Mouse (Mus musculus): ENCODE results near the gene Cab39l. TPM values are rescaled to one million over a fixed set of nuclear protein-coding genes. Genes with fewer than 3 reads are reported as not detected.
"Not testable (repeated sequence)": the region's sequence is repeated elsewhere in the genome, so short reads cannot be mapped to it uniquely, and the experiment has no call there.

Gene Cab39l
- 29.8 and 31.9 TPM in 2 replicates for polyA plus RNA-seq (2015; fragmentation: Nextera tagmentation; extraction: Ambion mirVana)

- Histone ChIP-seq H3K36me3 (ENCODE audit: control insufficient read depth, insufficient read depth, low read length) (no peaks in the 10 kb centered on the region), H3K4me2 (ENCODE audit: low read length) (peak within 1 kb of the TSS; percentile 87), H3K4me1 (ENCODE audit: control insufficient read depth, insufficient read depth, low read depth, low read length) (peaks cover 6% of the 10 kb centered on the region), H3K9me3 (ENCODE audit: control insufficient read depth, low read length) (no peaks in the 10 kb centered on the region), H3K27ac (ENCODE audit: low read depth, low read length) (peak within 1 kb of the TSS; percentile 84), H3K27me3 (replicated peaks; ENCODE audit: control insufficient read depth, insufficient read depth, low read length) (no peaks in the 10 kb centered on the region), H3K9ac (ENCODE audit: low read depth, low read length) (peak within 1 kb of the TSS; percentile 87), H3K4me3 (ENCODE audit: low read length) (peak within 1 kb of the TSS; percentile 97)
- peak; percentile 100 for ATAC-seq
- under 1% methylated on average over 66 of the region's 66 CpGs for WGBS
Measured at GRCm38 (mm10) chr14:59440558-59441471, at the start of gene Cab39l, which contains the start of gene Setdb2. Cab39l (plus strand) TSS chr14:59440972. Setdb2 (minus strand) TSS chr14:59440884.

DNA sequence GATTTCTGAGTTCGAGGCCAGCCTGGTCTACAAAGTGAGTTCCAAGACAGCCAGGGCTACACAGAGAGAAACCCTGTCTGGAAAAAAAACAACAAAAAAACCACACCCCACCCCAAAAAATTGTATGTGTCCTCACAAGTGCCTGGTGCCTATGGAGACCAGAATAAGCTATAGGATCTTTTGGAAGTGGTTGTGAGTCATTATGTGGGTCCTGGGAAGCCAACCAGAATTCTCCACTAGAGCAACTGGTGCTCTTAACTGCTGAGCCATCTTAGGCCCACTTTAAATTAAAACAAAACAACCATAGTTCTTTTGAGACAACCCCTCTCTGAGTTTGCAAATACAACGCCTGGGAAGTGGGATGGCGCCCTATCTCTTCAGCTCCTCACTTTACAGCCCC is 45.5 kb upstream of the Cab39l start, which contains the start of gene Phf11c:
Phf11c (minus strand) TSS at position 101 of the 400 bp plus-strand sequence.
- no peak for ATAC-seq
- Histone ChIP-seq H3K4me3 (ENCODE audit: low read length) (no peak within 1 kb of the TSS), H3K9me3 (ENCODE audit: control insufficient read depth, low read length) (no peaks in the 10 kb centered on the region), H3K4me1 (ENCODE audit: control insufficient read depth, insufficient read depth, low read depth, low read length) (no peaks in the 10 kb centered on the region), H3K27ac (ENCODE audit: low read depth, low read length) (no peak within 1 kb of the TSS), H3K9ac (ENCODE audit: low read depth, low read length) (no peak within 1 kb of the TSS), H3K27me3 (replicated peaks; ENCODE audit: control insufficient read depth, insufficient read depth, low read length) (no peaks in the 10 kb centered on the region), H3K4me2 (ENCODE audit: low read length) (no peak within 1 kb of the TSS), H3K36me3 (ENCODE audit: control insufficient read depth, insufficient read depth, low read length) (no peaks in the 10 kb centered on the region)
- WGBS: 97% methylated on average over 3 of the region's 3 CpGs

DNA sequence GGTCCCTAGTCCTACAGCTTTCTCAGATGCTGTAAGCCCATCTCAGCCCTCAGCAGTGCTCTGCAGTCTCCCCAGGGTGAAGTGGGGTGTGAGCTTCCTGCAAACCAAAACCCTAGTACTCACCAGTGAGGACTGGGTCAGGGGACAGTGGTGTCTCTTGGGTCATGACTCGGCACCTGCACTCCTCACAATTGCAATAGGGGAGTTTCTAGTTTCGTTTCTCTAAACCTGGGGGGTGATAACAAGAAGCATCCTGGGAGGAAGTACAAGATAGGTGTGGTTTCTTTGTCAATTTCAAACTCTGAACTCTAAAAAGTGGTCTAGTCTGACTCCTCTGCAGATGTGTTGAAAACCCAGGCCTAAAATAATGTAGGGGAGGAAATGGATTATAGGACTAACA is 43.8 kb upstream of the Cab39l start:
- ATAC-seq: no peak
- Histone ChIP-seq H3K27me3 (replicated peaks; ENCODE audit: control insufficient read depth, insufficient read depth, low read length) (no peaks in the 10 kb centered on the region), H3K4me2 (ENCODE audit: low read length) (no peak overlapping the region), H3K9me3 (ENCODE audit: control insufficient read depth, low read length) (no peaks in the 10 kb centered on the region), H3K27ac (ENCODE audit: low read depth, low read length) (no peak overlapping the region), H3K36me3 (ENCODE audit: control insufficient read depth, insufficient read depth, low read length) (no peaks in the 10 kb centered on the region), H3K4me1 (ENCODE audit: control insufficient read depth, insufficient read depth, low read depth, low read length) (no peaks in the 10 kb centered on the region), H3K4me3 (ENCODE audit: low read length) (no peak overlapping the region), H3K9ac (ENCODE audit: low read depth, low read length) (no peak overlapping the region)
- 78% methylated on average over 2 of the region's 2 CpGs for WGBS

GRCm38 (mm10) chr14:59414979-59415378 is 25.8 kb upstream of the Cab39l start:
- H3K36me3 ChIP-seq (ENCODE audit: control insufficient read depth, insufficient read depth, low read length); H3K9ac ChIP-seq (ENCODE audit: low read depth, low read length); H3K27me3 ChIP-seq (replicated peaks; ENCODE audit: control insufficient read depth, insufficient read depth, low read length); H3K4me3 ChIP-seq (ENCODE audit: low read length); H3K27ac ChIP-seq (ENCODE audit: low read depth, low read length); H3K4me2 ChIP-seq (ENCODE audit: low read length); H3K4me1 ChIP-seq (ENCODE audit: control insufficient read depth, insufficient read depth, low read depth, low read length); H3K9me3 ChIP-seq (ENCODE audit: control insufficient read depth, low read length); ATAC-seq: not testable (repeated sequence)
- WGBS: 98% methylated on average over 2 of the region's 2 CpGs

DNA sequence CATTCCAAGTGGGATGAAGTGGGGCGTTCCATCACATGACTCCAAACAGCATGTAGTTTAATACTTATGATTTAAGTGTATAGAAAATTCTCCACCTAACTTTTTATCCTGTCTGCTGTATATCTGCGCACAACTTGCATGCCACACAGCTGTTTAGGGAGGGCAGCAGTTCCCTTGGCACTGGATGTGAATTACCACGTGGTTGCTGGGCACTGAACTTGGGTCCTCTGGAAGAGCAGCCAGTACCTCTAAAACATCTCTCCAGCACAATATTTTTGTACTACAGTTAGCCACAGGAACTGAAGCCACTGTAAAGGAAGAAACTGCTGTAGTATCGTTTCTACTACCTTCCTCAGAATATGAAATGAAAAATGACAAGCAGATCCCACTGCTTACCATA is 22.6 kb upstream of the Cab39l start:
- Histone ChIP-seq H3K9ac (ENCODE audit: low read depth, low read length) (no peak overlapping the region), H3K27me3 (replicated peaks; ENCODE audit: control insufficient read depth, insufficient read depth, low read length) (no peaks in the 10 kb centered on the region), H3K4me1 (ENCODE audit: control insufficient read depth, insufficient read depth, low read depth, low read length) (no peaks in the 10 kb centered on the region), H3K9me3 (ENCODE audit: control insufficient read depth, low read length) (no peaks in the 10 kb centered on the region), H3K4me2 (ENCODE audit: low read length) (no peak overlapping the region), H3K36me3 (ENCODE audit: control insufficient read depth, insufficient read depth, low read length) (no peaks in the 10 kb centered on the region), H3K4me3 (ENCODE audit: low read length) (no peak overlapping the region), H3K27ac (ENCODE audit: low read depth, low read length) (no peak overlapping the region)
- ATAC-seq: no peak
- 93% methylated on average over 4 of the region's 4 CpGs for WGBS

- ATAC-seq: no peak
Measured at GRCm38 (mm10) chr14:59422912-59423663, 17.7 kb upstream of the Cab39l start.

DNA sequence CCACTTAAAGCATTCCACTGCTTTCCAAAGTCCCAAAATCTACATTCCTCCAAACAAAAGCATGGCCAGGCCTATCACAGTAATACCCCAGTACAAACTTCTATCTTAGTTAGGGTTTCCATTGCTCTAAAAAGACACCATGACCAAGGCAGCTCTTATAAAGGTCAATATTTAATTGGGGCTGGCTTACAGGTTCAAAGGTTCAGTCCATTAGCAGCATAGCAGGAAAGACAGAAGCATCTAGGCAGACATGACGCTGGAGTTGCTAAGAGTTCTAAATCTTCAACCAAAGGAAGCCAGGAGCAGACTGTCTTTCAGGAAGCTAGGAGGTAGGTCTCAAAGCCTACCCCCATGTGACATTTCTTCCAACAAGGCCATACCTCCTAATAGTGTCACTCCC is 10.2 kb upstream of the Cab39l start:
- ATAC-seq: no peak
- H3K9me3 ChIP-seq (ENCODE audit: control insufficient read depth, low read length): no peaks in the 10 kb centered on the region

More at GRCm38 (mm10) chr14:59422912-59423663, 17.7 kb upstream of the Cab39l start:
- Histone ChIP-seq H3K27me3 (replicated peaks; ENCODE audit: control insufficient read depth, insufficient read depth, low read length) (no peaks in the 10 kb centered on the region), H3K27ac (ENCODE audit: low read depth, low read length) (no peak overlapping the region), H3K4me2 (ENCODE audit: low read length) (no peak overlapping the region), H3K9me3 (ENCODE audit: control insufficient read depth, low read length) (no peaks in the 10 kb centered on the region), H3K4me1 (ENCODE audit: control insufficient read depth, insufficient read depth, low read depth, low read length) (no peaks in the 10 kb centered on the region), H3K4me3 (ENCODE audit: low read length) (no peak overlapping the region), H3K9ac (ENCODE audit: low read depth, low read length) (no peak overlapping the region), H3K36me3 (ENCODE audit: control insufficient read depth, insufficient read depth, low read length) (no peaks in the 10 kb centered on the region)
- WGBS: 91% methylated on average over 11 of the region's 11 CpGs

GRCm38 (mm10) chr14:59433902-59434301 is 6.9 kb upstream of the Cab39l start:
- Histone ChIP-seq H3K27me3 (replicated peaks; ENCODE audit: control insufficient read depth, insufficient read depth, low read length) (no peaks in the 10 kb centered on the region), H3K4me2 (ENCODE audit: low read length) (no peak overlapping the region), H3K9me3 (ENCODE audit: control insufficient read depth, low read length) (no peaks in the 10 kb centered on the region), H3K27ac (ENCODE audit: low read depth, low read length) (no peak overlapping the region), H3K4me3 (ENCODE audit: low read length) (no peak overlapping the region), H3K9ac (ENCODE audit: low read depth, low read length) (no peak overlapping the region), H3K36me3 (ENCODE audit: control insufficient read depth, insufficient read depth, low read length) (no peaks in the 10 kb centered on the region), H3K4me1 (ENCODE audit: control insufficient read depth, insufficient read depth, low read depth, low read length) (no peaks in the 10 kb centered on the region)
- WGBS: 72% methylated on average over 2 of the region's 2 CpGs
- ATAC-seq: no peak

More for the DNA sequence above, 10.2 kb upstream of the Cab39l start:
- Histone ChIP-seq H3K36me3 (ENCODE audit: control insufficient read depth, insufficient read depth, low read length) (no peaks in the 10 kb centered on the region), H3K27me3 (replicated peaks; ENCODE audit: control insufficient read depth, insufficient read depth, low read length) (no peaks in the 10 kb centered on the region), H3K4me3 (ENCODE audit: low read length) (no peak overlapping the region), H3K4me1 (ENCODE audit: control insufficient read depth, insufficient read depth, low read depth, low read length) (no peaks in the 10 kb centered on the region), H3K9ac (ENCODE audit: low read depth, low read length) (no peak overlapping the region), H3K4me2 (ENCODE audit: low read length) (no peak overlapping the region), H3K27ac (ENCODE audit: low read depth, low read length) (no peak overlapping the region)
- WGBS: 81% methylated on average over 1 of the region's 1 CpGs

- H3K27ac ChIP-seq (ENCODE audit: low read depth, low read length): no peak overlapping the region
- no peak overlapping the region for H3K4me2 ChIP-seq (ENCODE audit: low read length)
- peaks cover 6% of the 10 kb centered on the region for H3K4me1 ChIP-seq (ENCODE audit: control insufficient read depth, insufficient read depth, low read depth, low read length)
- H3K9ac ChIP-seq (ENCODE audit: low read depth, low read length): no peak overlapping the region
- no peak for ATAC-seq
- H3K27me3 ChIP-seq (replicated peaks; ENCODE audit: control insufficient read depth, insufficient read depth, low read length): no peaks in the 10 kb centered on the region
- no peaks in the 10 kb centered on the region for H3K36me3 ChIP-seq (ENCODE audit: control insufficient read depth, insufficient read depth, low read length)
- H3K9me3 ChIP-seq (ENCODE audit: control insufficient read depth, low read length): no peaks in the 10 kb centered on the region
- no peak overlapping the region for H3K4me3 ChIP-seq (ENCODE audit: low read length)
Measured at GRCm38 (mm10) chr14:59435206-59435605, 5.6 kb upstream of the Cab39l start.
